Mouse (Mus musculus): ENCODE results near the gene Apba2. TPM values are rescaled to one million over a fixed set of nuclear protein-coding genes. Genes with fewer than 3 reads are reported as not detected.

Apba2 gene
- polyA plus RNA-seq, 1 experiment from 2014 or later, result 112 TPM

GRCm38 (mm10) chr7:64610875-64611274 is 109.4 kb downstream of the Apba2 start:
- H3K27ac ChIP-seq, result no peak overlapping the region
- ATAC-seq (ENCODE audit: low FRiP score), result no peak
- WGBS, result 66% methylated on average over 4 of the region's 4 CpGs

GRCm38 (mm10) chr7:64619261-64619660 is 117.8 kb downstream of the Apba2 start:
- no peaks in the 10 kb centered on the region for H3K27me3 ChIP-seq
- WGBS, result 96% methylated on average over 4 of the region's 4 CpGs
- H3K9ac ChIP-seq, result no peak overlapping the region
- H3K4me1 ChIP-seq, result peaks cover 11% of the 10 kb centered on the region; the same call in 1 of the 2 replicates
- H3K4me2 ChIP-seq (replicated peaks), result no peak overlapping the region
- H3K27ac ChIP-seq, result no peak overlapping the region
- no peaks in the 10 kb centered on the region for H3K9me3 ChIP-seq (replicated peaks)
- no peak overlapping the region for H3K4me3 ChIP-seq
- no peaks in the 10 kb centered on the region for H3K36me3 ChIP-seq
- ATAC-seq (ENCODE audit: low FRiP score), result no peak

More at GRCm38 (mm10) chr7:64610875-64611274, 109.4 kb downstream of the Apba2 start:
- Histone ChIP-seq H3K4me3 (no peak overlapping the region), H3K4me2 (replicated peaks) (no peak overlapping the region), H3K27me3 (no peaks in the 10 kb centered on the region), H3K36me3 (0 out of 2 replicates have a peak, but pooled peaks cover 8% of the 10 kb centered on the region), H3K9me3 (replicated peaks) (0 out of 2 replicates have a peak, but pooled peaks cover 7% of the 10 kb centered on the region), H3K9ac (no peak overlapping the region), H3K4me1 (no peaks in the 10 kb centered on the region)

- peaks cover 19% of the 10 kb centered on the region for H3K4me1 ChIP-seq
Observed at GRCm38 (mm10) chr7:64626494-64626893, 125.0 kb downstream of the Apba2 start.

GRCm38 (mm10) chr7:64627972-64628655 is 126.6 kb downstream of the Apba2 start:
- ATAC-seq (ENCODE audit: low FRiP score), result no peak
- no peaks in the 10 kb centered on the region for H3K36me3 ChIP-seq
- H3K27me3 ChIP-seq, result no peaks in the 10 kb centered on the region
- no peak overlapping the region for H3K9ac ChIP-seq
- peaks cover 35% of the 10 kb centered on the region for H3K4me1 ChIP-seq
- H3K4me2 ChIP-seq (replicated peaks), result no peak overlapping the region
- H3K9me3 ChIP-seq (replicated peaks), result 0 out of 2 replicates have a peak, but pooled peaks cover 6% of the 10 kb centered on the region
- no peak overlapping the region for H3K27ac ChIP-seq
- 40% methylated on average over 8 of the region's 8 CpGs for WGBS
- no peak overlapping the region for H3K4me3 ChIP-seq

More at GRCm38 (mm10) chr7:64626494-64626893, 125.0 kb downstream of the Apba2 start:
- Histone ChIP-seq H3K9ac (no peak overlapping the region), H3K27ac (no peak overlapping the region), H3K4me3 (no peak overlapping the region), H3K4me2 (replicated peaks) (no peak overlapping the region), H3K27me3 (no peaks in the 10 kb centered on the region), H3K36me3 (no peaks in the 10 kb centered on the region), H3K9me3 (replicated peaks) (0 out of 2 replicates have a peak, but pooled peaks cover 6% of the 10 kb centered on the region)
- WGBS, result 72% methylated on average over 8 of the region's 8 CpGs
- ATAC-seq (ENCODE audit: low FRiP score), result no peak

GRCm38 (mm10) chr7:64630697-64631096 is 129.2 kb downstream of the Apba2 start:
- no peak overlapping the region for H3K4me2 ChIP-seq (replicated peaks)
- ATAC-seq (ENCODE audit: low FRiP score), result no peak
- H3K9ac ChIP-seq, result no peak overlapping the region
- no peaks in the 10 kb centered on the region for H3K36me3 ChIP-seq
- H3K27me3 ChIP-seq, result no peaks in the 10 kb centered on the region
- 86% methylated on average over 6 of the region's 6 CpGs for WGBS
- no peak overlapping the region for H3K27ac ChIP-seq
- no peak overlapping the region for H3K4me3 ChIP-seq
- 0 out of 2 replicates have a peak, but pooled peaks cover 6% of the 10 kb centered on the region for H3K9me3 ChIP-seq (replicated peaks)
- H3K4me1 ChIP-seq, result peaks cover 47% of the 10 kb centered on the region

- Histone ChIP-seq H3K4me1 (peaks cover 47% of the 10 kb centered on the region), H3K27ac (0 out of 2 replicates have a peak overlapping the region, but pooled peaks have one; percentile 35)
- no peak for ATAC-seq (ENCODE audit: low FRiP score)
Observed at GRCm38 (mm10) chr7:64631131-64631530, 129.6 kb downstream of the Apba2 start.

GRCm38 (mm10) chr7:64631781-64632351 is 130.4 kb downstream of the Apba2 start:
- no peak overlapping the region for H3K4me3 ChIP-seq
- no peak for ATAC-seq (ENCODE audit: low FRiP score)
- no peaks in the 10 kb centered on the region for H3K36me3 ChIP-seq
- peak overlapping the region; percentile 35; the same call in 1 of the 2 replicates for H3K27ac ChIP-seq
- 44% methylated on average over 6 of the region's 6 CpGs for WGBS
- H3K9ac ChIP-seq, result no peak overlapping the region
- H3K9me3 ChIP-seq (replicated peaks), result 0 out of 2 replicates have a peak, but pooled peaks cover 2% of the 10 kb centered on the region
- no peak overlapping the region for H3K4me2 ChIP-seq (replicated peaks)
- H3K27me3 ChIP-seq, result no peaks in the 10 kb centered on the region
- H3K4me1 ChIP-seq, result peaks cover 47% of the 10 kb centered on the region

More at GRCm38 (mm10) chr7:64631131-64631530, 129.6 kb downstream of the Apba2 start:
- no peak overlapping the region for H3K4me2 ChIP-seq (replicated peaks)
- no peak overlapping the region for H3K4me3 ChIP-seq
- H3K27me3 ChIP-seq, result no peaks in the 10 kb centered on the region
- whole genome bisulfite sequencing, result 50% methylated on average over 6 of the region's 6 CpGs
- H3K9ac ChIP-seq, result no peak overlapping the region
- H3K9me3 ChIP-seq (replicated peaks), result 0 out of 2 replicates have a peak, but pooled peaks cover 6% of the 10 kb centered on the region
- no peaks in the 10 kb centered on the region for H3K36me3 ChIP-seq

- peaks cover 42% of the 10 kb centered on the region for H3K4me1 ChIP-seq
- no peaks in the 10 kb centered on the region for H3K27me3 ChIP-seq
- no peak overlapping the region for H3K4me3 ChIP-seq
- 40% methylated on average over 4 of the region's 4 CpGs for WGBS
- no peaks in the 10 kb centered on the region for H3K9me3 ChIP-seq (replicated peaks)
- no peaks in the 10 kb centered on the region for H3K36me3 ChIP-seq
- no peak overlapping the region for H3K4me2 ChIP-seq (replicated peaks)
- H3K27ac ChIP-seq, result peak overlapping the region; percentile 19; the same call in 1 of the 2 replicates
- H3K9ac ChIP-seq, result no peak overlapping the region
- peak; percentile 44; the same call in 1 of the 2 replicates for ATAC-seq (ENCODE audit: low FRiP score)
Observed at GRCm38 (mm10) chr7:64633182-64633581, 131.7 kb downstream of the Apba2 start.

GRCm38 (mm10) chr7:64633916-64634315 is 132.4 kb downstream of the Apba2 start:
- no peak overlapping the region for H3K9ac ChIP-seq
- no peak for ATAC-seq (ENCODE audit: low FRiP score)
- no peaks in the 10 kb centered on the region for H3K27me3 ChIP-seq
- peaks cover 41% of the 10 kb centered on the region for H3K4me1 ChIP-seq
- H3K4me2 ChIP-seq (replicated peaks), result no peak overlapping the region
- no peaks in the 10 kb centered on the region for H3K9me3 ChIP-seq (replicated peaks)
- peak overlapping the region; percentile 7; the same call in 1 of the 2 replicates for H3K27ac ChIP-seq
- no peaks in the 10 kb centered on the region for H3K36me3 ChIP-seq
- H3K4me3 ChIP-seq, result no peak overlapping the region
- WGBS, result 63% methylated on average over 5 of the region's 5 CpGs

- peak; percentile 38; the same call in 1 of the 2 replicates for ATAC-seq (ENCODE audit: low FRiP score)
Observed at GRCm38 (mm10) chr7:64634482-64634881, 133.0 kb downstream of the Apba2 start.

GRCm38 (mm10) chr7:64638922-64639321 is 137.4 kb downstream of the Apba2 start:
- H3K9me3 ChIP-seq (replicated peaks), result no peaks in the 10 kb centered on the region
- ATAC-seq (ENCODE audit: low FRiP score), result no peak
- H3K4me2 ChIP-seq (replicated peaks), result no peak overlapping the region
- H3K27ac ChIP-seq, result no peak overlapping the region
- H3K4me3 ChIP-seq, result no peak overlapping the region
- peaks cover 7% of the 10 kb centered on the region for H3K4me1 ChIP-seq
- H3K9ac ChIP-seq, result no peak overlapping the region
- H3K27me3 ChIP-seq, result no peaks in the 10 kb centered on the region
- WGBS, result 76% methylated on average over 4 of the region's 4 CpGs
- H3K36me3 ChIP-seq, result no peaks in the 10 kb centered on the region

More at GRCm38 (mm10) chr7:64634482-64634881, 133.0 kb downstream of the Apba2 start:
- Histone ChIP-seq H3K27ac (peak overlapping the region; percentile 7; the same call in 1 of the 2 replicates), H3K27me3 (no peaks in the 10 kb centered on the region), H3K4me1 (peaks cover 41% of the 10 kb centered on the region), H3K9ac (no peak overlapping the region), H3K4me2 (replicated peaks) (no peak overlapping the region), H3K9me3 (replicated peaks) (no peaks in the 10 kb centered on the region), H3K36me3 (no peaks in the 10 kb centered on the region), H3K4me3 (no peak overlapping the region)

- no peak overlapping the region for H3K4me2 ChIP-seq (replicated peaks)
- no peaks in the 10 kb centered on the region for H3K36me3 ChIP-seq
- ATAC-seq (ENCODE audit: low FRiP score), result no peak
- H3K4me1 ChIP-seq, result no peaks in the 10 kb centered on the region
- no peak overlapping the region for H3K4me3 ChIP-seq
- no peaks in the 10 kb centered on the region for H3K9me3 ChIP-seq (replicated peaks)
- H3K27me3 ChIP-seq, result no peaks in the 10 kb centered on the region
- WGBS, result 94% methylated on average over 3 of the region's 3 CpGs
- H3K9ac ChIP-seq, result no peak overlapping the region
- H3K27ac ChIP-seq, result no peak overlapping the region
Observed at GRCm38 (mm10) chr7:64640651-64641050, 139.1 kb downstream of the Apba2 start.
